ENCODE assay signal across 25 mouse cellular contexts in the genomic region with DNA sequence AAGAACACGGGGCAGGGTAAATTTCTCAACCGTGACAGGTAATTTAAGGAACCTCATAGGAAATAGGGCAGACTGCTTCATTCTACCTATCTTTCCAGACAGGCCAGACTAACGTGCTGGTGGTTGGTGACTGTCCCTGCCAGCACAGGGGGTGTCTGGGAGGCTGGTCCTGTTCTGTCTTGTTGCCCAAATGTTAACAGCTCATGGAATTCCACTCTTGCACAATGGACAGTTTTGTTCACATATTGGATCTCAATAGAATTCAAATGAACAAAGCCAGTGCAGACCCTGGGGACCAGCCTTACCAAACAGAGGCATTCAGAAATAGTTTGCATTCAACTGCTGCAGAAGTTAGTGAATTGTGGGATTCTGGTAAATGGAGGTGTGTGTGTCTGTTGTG. TPM values are rescaled to one million over a fixed set of nuclear protein-coding genes. Genes with fewer than 3 reads are reported as not detected.
"Had no signal": no experiment of that assay in that cellular context is flagged by ENCODE, and none has a peak within 500 bp of the region (broad histone marks: within the 10 kb centered on the region; RNA-seq: fewer than 3 reads in every experiment).

No protein-coding gene starts in this region.

- ATAC-seq: liver, embryonic 12.5 days; midbrain, embryonic 15.5 days had no signal

- H3K9me3 ChIP-seq: limb, embryonic 13.5 days; liver, embryonic 12.5 days; liver, embryonic 15.5 days; lung, embryonic 15.5 days; megakaryocyte, embryonic 14.5 days; midbrain, embryonic 10.5 days; midbrain, embryonic 15.5 days; neural tube, embryonic 13.5 days had no signal

- H3K4me3 ChIP-seq: limb, embryonic 13.5 days; liver, embryonic 12.5 days; liver, embryonic 15.5 days; lung, embryonic 15.5 days; megakaryocyte, embryonic 14.5 days; midbrain, embryonic 10.5 days; midbrain, embryonic 15.5 days; neural tube, embryonic 13.5 days had no signal

- DNase-seq: kidney, adult 18-20 months; kidney, adult 9 months; kidney, postnatal 14 days; kidney, postnatal 4 days; left cerebral cortex, postnatal 4 days; liver; lung, adult 18-20 months; lung, postnatal 10 days; lung, postnatal 36 days; thymus, postnatal 25 days had no signal

- H3K36me3 ChIP-seq: limb, embryonic 13.5 days; liver, embryonic 12.5 days; liver, embryonic 15.5 days; lung, embryonic 15.5 days; midbrain, embryonic 10.5 days; midbrain, embryonic 15.5 days; neural tube, embryonic 13.5 days had no signal

- H3K4me2 ChIP-seq: limb, embryonic 13.5 days; liver, embryonic 12.5 days; liver, embryonic 15.5 days; lung, embryonic 15.5 days; midbrain, embryonic 15.5 days; neural tube, embryonic 13.5 days had no signal

- H3K4me1 ChIP-seq: lung, embryonic 15.5 days; midbrain, embryonic 15.5 days; neural tube, embryonic 13.5 days had no signal

- H3K27me3 ChIP-seq: limb, embryonic 13.5 days; liver, embryonic 12.5 days; liver, embryonic 15.5 days; lung, embryonic 15.5 days; megakaryocyte, embryonic 14.5 days; midbrain, embryonic 15.5 days; neural tube, embryonic 13.5 days had no signal

- H3K9ac ChIP-seq: limb, embryonic 13.5 days; liver, embryonic 12.5 days; liver, embryonic 15.5 days; lung, embryonic 15.5 days; midbrain, embryonic 15.5 days; neural tube, embryonic 13.5 days had no signal

- H3K27ac ChIP-seq: limb, embryonic 13.5 days; liver, embryonic 12.5 days; liver, embryonic 15.5 days; lung, embryonic 15.5 days; midbrain, embryonic 10.5 days; midbrain, embryonic 15.5 days; neural tube, embryonic 13.5 days had no signal

RNA-seq across cellular contexts. Expression of a gene that starts 3.3 kb away (rescaled TPM):
- total RNA-seq: layer of hippocampus, adult 18-20 months; layer of hippocampus, postnatal 14 days; left cerebral cortex, adult 8-10 months; left cerebral cortex, postnatal 14 days; left cerebral cortex, postnatal 4 days had no signal
- polyA plus RNA-seq: limb, embryonic 13.5 days; lung, embryonic 15.5 days; midbrain, embryonic 10.5 days; midbrain, embryonic 15.5 days; neural tube, embryonic 13.5 days; spleen, adult 2 months; testis, adult 2 months; thymus, postnatal 0 days had no signal
